Mouse (Mus musculus): ENCODE data around the gene Chtf18. TPM values are rescaled to one million over a fixed set of nuclear protein-coding genes. Genes with fewer than 3 reads are reported as not detected.

The Chtf18 gene
- total and polyA plus RNA-seq, 3 experiments = 7.3 to 89.1 (median 26.2) TPM

DNA sequence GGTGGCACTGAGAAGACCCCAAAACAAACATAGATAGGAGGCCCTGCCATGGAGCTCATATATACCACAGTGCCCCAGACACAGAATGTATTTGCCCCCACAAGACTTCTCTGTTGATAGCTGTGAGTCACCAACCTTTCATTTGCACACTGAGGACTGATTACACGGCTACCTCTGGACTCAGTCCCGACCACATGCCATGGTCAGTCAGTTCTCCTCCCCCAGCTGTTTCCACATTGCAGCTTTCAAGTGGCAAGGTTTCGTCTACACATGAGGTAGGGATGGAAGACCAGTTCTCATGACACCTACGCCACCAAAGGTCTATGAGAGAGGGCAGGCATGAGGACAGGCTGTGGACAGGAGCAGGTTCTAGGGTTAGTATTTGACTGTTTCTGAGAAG, 16.1 kb downstream of the Chtf18 start:
- DNase-seq (ENCODE audit: low spot score) = no peak
- ATAC-seq (ENCODE audit: extremely low read depth, insufficient number of reproducible peaks, low FRiP score, poor library complexity, severe bottlenecking) = no peak

GRCm38 (mm10) chr17:25709994-25710393, 17.2 kb downstream of the Chtf18 start:
- H3K4me1 ChIP-seq (ENCODE audit: insufficient read depth, low read depth, low read length) = no peaks in the 10 kb centered on the region
- ATAC-seq (ENCODE audit: extremely low read depth, insufficient number of reproducible peaks, low FRiP score, poor library complexity, severe bottlenecking) (no peak), DNase-seq (ENCODE audit: low spot score) (no peak)
- no peaks in the 10 kb centered on the region for H3K36me3 ChIP-seq (replicated peaks)
- peaks cover 21% of the 10 kb centered on the region for H3K27me3 ChIP-seq (ENCODE audit: insufficient read depth, low read length)
- no peak overlapping the region for H3K4me3 ChIP-seq (ENCODE audit: low read depth, low read length)
- H3K9me3 ChIP-seq (replicated peaks) = no peaks in the 10 kb centered on the region
- TF ChIP-seq TAL1 (conservative IDR thresholded peaks at IDR 0.05; ENCODE audit: low read depth, low read length) = no peak
- no peak for TF ChIP-seq GATA2 (IDR thresholded peaks at IDR 0.05; ENCODE audit: borderline replicate concordance, low read depth, low read length)
- TF ChIP-seq CTCF (IDR thresholded peaks at IDR 0.05; ENCODE audit: low read depth, low read length) = no peak
- TF ChIP-seq POLR2AphosphoS5 (IDR thresholded peaks at IDR 0.05; ENCODE audit: insufficient replicate concordance, low read depth, low read length) = no peak
- no peak for TF ChIP-seq GATA1 (IDR thresholded peaks at IDR 0.05; ENCODE audit: borderline replicate concordance, low read length)

More for the DNA sequence above, 16.1 kb downstream of the Chtf18 start:
- no peak for TF ChIP-seq GATA2 (IDR thresholded peaks at IDR 0.05; ENCODE audit: borderline replicate concordance, low read depth, low read length)
- no peak for TF ChIP-seq POLR2AphosphoS5 (IDR thresholded peaks at IDR 0.05; ENCODE audit: insufficient replicate concordance, low read depth, low read length)
- TF ChIP-seq TAL1 (conservative IDR thresholded peaks at IDR 0.05; ENCODE audit: low read depth, low read length) = no peak
- no peak for TF ChIP-seq GATA1 (IDR thresholded peaks at IDR 0.05; ENCODE audit: borderline replicate concordance, low read length)
- TF ChIP-seq CTCF (IDR thresholded peaks at IDR 0.05; ENCODE audit: low read depth, low read length) = no peak
- Histone ChIP-seq H3K9me3 (replicated peaks) (no peaks in the 10 kb centered on the region), H3K4me3 (ENCODE audit: low read depth, low read length) (no peak overlapping the region), H3K36me3 (replicated peaks) (no peaks in the 10 kb centered on the region), H3K4me1 (ENCODE audit: insufficient read depth, low read depth, low read length) (peaks cover 2% of the 10 kb centered on the region; the same call in 1 of the 2 replicates), H3K27me3 (ENCODE audit: insufficient read depth, low read length) (peaks cover 30% of the 10 kb centered on the region)

DNA sequence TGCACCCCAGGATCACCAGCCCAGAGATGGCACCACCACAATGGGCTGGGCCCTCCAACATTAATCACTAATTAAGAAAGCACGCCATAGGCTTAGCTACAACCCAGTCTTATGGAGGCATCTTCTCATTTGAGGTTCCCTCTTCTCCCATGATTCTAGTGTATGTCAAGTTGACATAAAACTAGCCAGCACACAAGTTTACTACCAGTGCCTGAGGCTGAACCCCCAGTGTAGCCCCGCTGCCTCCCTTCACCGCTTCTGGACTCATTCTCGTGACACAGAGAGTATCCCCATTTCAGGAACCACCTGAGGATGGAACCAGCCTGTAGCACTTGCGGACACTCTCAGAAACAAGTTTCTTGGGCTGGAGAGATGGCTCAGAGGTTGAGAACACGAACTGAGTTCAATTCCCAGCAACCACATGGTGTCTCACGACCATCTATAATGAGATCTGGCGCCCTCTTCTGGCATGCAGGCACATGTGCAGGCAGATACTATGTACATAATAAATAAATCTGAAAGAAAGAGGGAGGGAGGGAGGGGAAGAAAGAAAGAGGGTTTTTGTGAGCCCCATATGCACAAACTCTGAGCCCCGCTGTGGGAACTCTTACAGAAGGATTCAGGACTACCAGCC, 26.2 kb downstream of the Chtf18 start:
- ATAC-seq (ENCODE audit: extremely low read depth, insufficient number of reproducible peaks, low FRiP score, poor library complexity, severe bottlenecking) (no peak), DNase-seq (ENCODE audit: low spot score) (no peak)
- Histone ChIP-seq H3K36me3 (replicated peaks) (no peaks in the 10 kb centered on the region), H3K4me1 (ENCODE audit: insufficient read depth, low read depth, low read length) (no peaks in the 10 kb centered on the region), H3K9me3 (replicated peaks) (no peaks in the 10 kb centered on the region), H3K4me3 (ENCODE audit: low read depth, low read length) (no peak overlapping the region), H3K27me3 (ENCODE audit: insufficient read depth, low read length) (peaks cover 13% of the 10 kb centered on the region; the same call in 1 of the 2 replicates)
- TF ChIP-seq GATA1 (IDR thresholded peaks at IDR 0.05; ENCODE audit: borderline replicate concordance, low read length) (no peak), CTCF (IDR thresholded peaks at IDR 0.05; ENCODE audit: low read depth, low read length) (0 out of 2 replicates have a peak, but pooled peaks have one; percentile 28)

DNA sequence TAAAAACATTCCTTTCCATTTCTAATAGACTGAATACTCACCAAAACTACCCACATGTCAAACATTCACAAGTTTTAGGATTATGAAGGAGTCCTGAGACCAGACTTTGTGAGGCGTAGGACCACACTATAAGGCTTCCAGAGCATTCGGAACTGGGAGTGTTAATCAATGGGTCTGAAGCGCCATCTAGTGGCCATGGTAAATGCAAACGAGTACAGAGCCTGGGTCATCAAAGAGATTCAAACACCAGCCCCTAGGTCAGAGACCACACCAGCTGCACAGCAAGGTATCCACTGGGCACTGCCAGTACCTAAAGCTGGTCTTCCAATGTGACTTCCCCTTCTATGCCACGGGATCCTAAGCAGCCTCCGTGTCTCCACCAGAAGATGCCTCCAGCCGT, 28.8 kb downstream of the Chtf18 start:
- TF ChIP-seq GATA1 (IDR thresholded peaks at IDR 0.05; ENCODE audit: borderline replicate concordance, low read length) (no peak), CTCF (IDR thresholded peaks at IDR 0.05; ENCODE audit: low read depth, low read length) (peak; percentile 53)
- no peaks in the 10 kb centered on the region for H3K9me3 ChIP-seq (replicated peaks)
- DNase-seq (ENCODE audit: low spot score) = peak; percentile 63
- H3K27me3 ChIP-seq (ENCODE audit: insufficient read depth, low read length) = peaks cover 15% of the 10 kb centered on the region; the same call in 1 of the 2 replicates
- no peak for ATAC-seq (ENCODE audit: extremely low read depth, insufficient number of reproducible peaks, low FRiP score, poor library complexity, severe bottlenecking)
- H3K4me3 ChIP-seq (ENCODE audit: low read depth, low read length) = no peak overlapping the region
- H3K36me3 ChIP-seq (replicated peaks) = no peaks in the 10 kb centered on the region
- no peaks in the 10 kb centered on the region for H3K4me1 ChIP-seq (ENCODE audit: insufficient read depth, low read depth, low read length)

GRCm38 (mm10) chr17:25696263-25696662, 31.0 kb downstream of the Chtf18 start:
- DNase-seq (ENCODE audit: low spot score) = no peak
- H3K36me3 ChIP-seq (replicated peaks) = no peaks in the 10 kb centered on the region
- no peak overlapping the region for H3K4me3 ChIP-seq (ENCODE audit: low read depth, low read length)
- no peaks in the 10 kb centered on the region for H3K9me3 ChIP-seq (replicated peaks)
- H3K27me3 ChIP-seq (ENCODE audit: insufficient read depth, low read length) = peaks cover 7% of the 10 kb centered on the region; the same call in 1 of the 2 replicates
- H3K4me1 ChIP-seq (ENCODE audit: insufficient read depth, low read depth, low read length) = no peaks in the 10 kb centered on the region
- no peak for ATAC-seq (ENCODE audit: extremely low read depth, insufficient number of reproducible peaks, low FRiP score, poor library complexity, severe bottlenecking)
- TF ChIP-seq GATA2 (IDR thresholded peaks at IDR 0.05; ENCODE audit: borderline replicate concordance, low read depth, low read length) (no peak), GATA1 (IDR thresholded peaks at IDR 0.05; ENCODE audit: borderline replicate concordance, low read length) (no peak), POLR2AphosphoS5 (IDR thresholded peaks at IDR 0.05; ENCODE audit: insufficient replicate concordance, low read depth, low read length) (no peak), CTCF (IDR thresholded peaks at IDR 0.05; ENCODE audit: low read depth, low read length) (no peak), TAL1 (conservative IDR thresholded peaks at IDR 0.05; ENCODE audit: low read depth, low read length) (no peak)

GRCm38 (mm10) chr17:25688922-25689321, 38.3 kb downstream of the Chtf18 start:
- ATAC-seq (ENCODE audit: extremely low read depth, insufficient number of reproducible peaks, low FRiP score, poor library complexity, severe bottlenecking) (no peak), DNase-seq (ENCODE audit: low spot score) (no peak)
- Histone ChIP-seq H3K27me3 (ENCODE audit: insufficient read depth, low read length) (peaks cover 10% of the 10 kb centered on the region; the same call in 1 of the 2 replicates), H3K9me3 (replicated peaks) (no peaks in the 10 kb centered on the region), H3K4me1 (ENCODE audit: insufficient read depth, low read depth, low read length) (no peaks in the 10 kb centered on the region), H3K4me3 (ENCODE audit: low read depth, low read length) (no peak overlapping the region), H3K36me3 (replicated peaks) (no peaks in the 10 kb centered on the region)
- TF ChIP-seq CTCF (IDR thresholded peaks at IDR 0.05; ENCODE audit: low read depth, low read length) (no peak), TAL1 (conservative IDR thresholded peaks at IDR 0.05; ENCODE audit: low read depth, low read length) (no peak), POLR2AphosphoS5 (IDR thresholded peaks at IDR 0.05; ENCODE audit: insufficient replicate concordance, low read depth, low read length) (no peak)
